Mouse (Mus musculus) intestine, embryonic 15.5 days (tissue): ENCODE measurements around the gene Asphd1. TPM values are rescaled to one million over a fixed set of nuclear protein-coding genes. Genes with fewer than 3 reads are reported as not detected.

Experiments used
- ATAC-seq: fragments of 200-750 bp; cut with Nextera tagmentation; 2 replicates; pipeline ENCODE4 v1.8.0; 2017; ENCODE audit warnings: moderate TSS enrichment, moderate library complexity
- H3K27ac ChIP-seq: fragments of 300-500 bp; sonication (generic); 2 replicates; pipeline ENCODE4 v1.5.1; 2015; ENCODE audit warnings: mild to moderate bottlenecking, inconsistent platforms
- H3K27me3 ChIP-seq: fragments of 300-500 bp; sonication (generic); replicated peaks from 2 replicates; pipeline ENCODE4 v1.6.1; 2015; ENCODE audit warnings: inconsistent platforms
- H3K36me3 ChIP-seq: fragments of 300-500 bp; sonication (generic); 2 replicates; pipeline ENCODE4 v1.6.1; 2015; ENCODE audit warnings: inconsistent platforms
- H3K4me1 ChIP-seq: fragments of 300-500 bp; sonication (generic); replicated peaks from 2 replicates; pipeline ENCODE4 v1.6.1; 2015; ENCODE audit warnings: inconsistent platforms
- H3K4me2 ChIP-seq: fragments of 300-500 bp; sonication (generic); replicated peaks from 2 replicates; pipeline ENCODE4 v1.6.1; 2015; ENCODE audit warnings: mild to moderate bottlenecking, inconsistent platforms
- H3K4me3 ChIP-seq: fragments of 300-500 bp; sonication (generic); replicated peaks from 2 replicates; pipeline ENCODE4 v1.5.1; 2015; ENCODE audit warnings: inconsistent platforms
- H3K9ac ChIP-seq: fragments of 300-500 bp; sonication (generic); 2 replicates; pipeline ENCODE4 v1.6.1; 2015; ENCODE audit warnings: inconsistent platforms
- H3K9me3 ChIP-seq: fragments of 300-500 bp; sonication (generic); 2 replicates; pipeline ENCODE4 v1.6.1; 2016; ENCODE audit warnings: inconsistent platforms
- WGBS: fragments of 180-500 bp; shearing (Covaris S2); methylation state at CpG from one replicate; pipeline ENCODE4 v1.1.7; 2015; 5-methylcytosine and 5-hydroxymethylcytosine counted together
- polyA plus RNA-seq: library from polyadenylated mRNA; unstranded; fragments of >200 nt; fragmentation: Nextera tagmentation; extraction: Ambion mirVana; gene quantifications from 2 replicates; pipeline ENCODE4 v1.2.1, GENCODE M21; 2015

Gene Asphd1
- polyA plus RNA-seq, 1 experiment from 2014 or later: 0.46 TPM

GRCm38 (mm10) chr7:126949793-126950646 is 638 bp upstream of the Asphd1 start, which contains the start of gene Sez6l2:
Gene Sez6l2, plus strand, starts transcription at chr7:126950563.
- Histone ChIP-seq H3K27me3 (peaks cover 31% of the 10 kb centered on the region), H3K4me3 (peak within 1 kb of the TSS; percentile 50), H3K36me3 (0 out of 2 replicates have a peak, but pooled peaks cover 2% of the 10 kb centered on the region), H3K4me1 (peaks cover 13% of the 10 kb centered on the region), H3K27ac (no peak within 1 kb of the TSS), H3K4me2 (peak within 1 kb of the TSS; percentile 100), H3K9ac (peak within 1 kb of the TSS; percentile 37), H3K9me3 (no peaks in the 10 kb centered on the region)
- ATAC-seq: peak; percentile 92
- under 1% methylated on average over 42 of the region's 42 CpGs for WGBS

DNA sequence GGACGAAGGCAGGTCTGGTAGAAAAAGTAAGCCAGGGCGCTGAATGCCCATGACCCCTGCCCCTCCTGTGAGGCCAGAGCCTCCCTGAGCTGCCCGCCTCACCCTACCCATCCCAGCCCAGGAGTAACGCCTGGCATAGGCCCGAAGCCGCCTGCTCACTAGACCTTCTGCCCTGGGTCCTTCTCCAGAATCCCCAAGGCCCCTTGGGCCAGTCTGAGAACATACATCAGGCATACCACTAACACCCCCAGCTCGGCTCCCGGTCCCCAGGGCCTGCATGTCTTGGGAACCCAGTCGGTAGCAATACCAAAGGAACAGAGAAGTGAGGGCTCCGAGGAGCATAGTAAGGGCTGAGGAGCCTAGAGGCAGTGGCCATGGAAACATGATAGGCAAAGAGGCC is 756 bp downstream of the Asphd1 start:
- H3K4me1 ChIP-seq: peaks cover 13% of the 10 kb centered on the region
- 0 out of 2 replicates have a peak, but pooled peaks cover 4% of the 10 kb centered on the region for H3K36me3 ChIP-seq
- no peak for ATAC-seq
- H3K9me3 ChIP-seq: no peaks in the 10 kb centered on the region
- H3K27ac ChIP-seq: no peak overlapping the region
- H3K4me3 ChIP-seq: no peak overlapping the region
- H3K4me2 ChIP-seq: 0 out of 2 replicates have a peak overlapping the region, but pooled peaks have one; percentile 100
- no peak overlapping the region for H3K9ac ChIP-seq
- 79% methylated on average over 10 of the region's 10 CpGs for WGBS
- H3K27me3 ChIP-seq: peaks cover 31% of the 10 kb centered on the region

- peaks cover 13% of the 10 kb centered on the region for H3K4me1 ChIP-seq
- no peaks in the 10 kb centered on the region for H3K9me3 ChIP-seq
- H3K4me3 ChIP-seq: no peak overlapping the region
- ATAC-seq: no peak
- WGBS: 56% methylated on average over 3 of the region's 3 CpGs
- no peak overlapping the region for H3K27ac ChIP-seq
- no peak overlapping the region for H3K4me2 ChIP-seq
- H3K9ac ChIP-seq: no peak overlapping the region
- H3K27me3 ChIP-seq: peaks cover 17% of the 10 kb centered on the region
- 0 out of 2 replicates have a peak, but pooled peaks cover 4% of the 10 kb centered on the region for H3K36me3 ChIP-seq
Observed at GRCm38 (mm10) chr7:126946530-126946929, 2.9 kb downstream of the Asphd1 start.

DNA sequence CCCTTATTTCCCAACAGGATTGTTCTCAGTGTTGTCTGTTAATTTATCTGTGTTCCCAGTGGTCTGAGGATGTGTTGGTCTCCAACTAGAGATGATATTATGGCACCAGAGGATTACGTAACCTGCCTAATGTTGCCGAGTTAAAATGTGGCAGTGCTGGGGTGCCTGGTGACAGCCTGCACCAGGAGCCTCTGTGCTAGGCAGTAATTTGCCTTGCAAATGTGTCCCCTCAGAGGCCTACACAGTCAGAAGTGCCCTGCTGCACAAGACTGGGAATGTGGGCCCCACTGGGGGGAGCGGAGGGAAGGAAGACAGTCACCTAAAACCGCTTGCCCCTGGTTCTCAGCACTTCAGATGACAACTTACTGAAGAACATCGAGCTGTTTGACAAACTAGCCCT is 7.6 kb downstream of the Asphd1 start:
- Histone ChIP-seq H3K4me1 (no peaks in the 10 kb centered on the region), H3K9ac (no peak overlapping the region), H3K4me3 (no peak overlapping the region), H3K9me3 (no peaks in the 10 kb centered on the region), H3K4me2 (no peak overlapping the region), H3K36me3 (peaks cover 4% of the 10 kb centered on the region; the same call in 1 of the 2 replicates), H3K27ac (no peak overlapping the region), H3K27me3 (no peaks in the 10 kb centered on the region)
- 79% methylated on average over 5 of the region's 5 CpGs for WGBS
- no peak for ATAC-seq

DNA sequence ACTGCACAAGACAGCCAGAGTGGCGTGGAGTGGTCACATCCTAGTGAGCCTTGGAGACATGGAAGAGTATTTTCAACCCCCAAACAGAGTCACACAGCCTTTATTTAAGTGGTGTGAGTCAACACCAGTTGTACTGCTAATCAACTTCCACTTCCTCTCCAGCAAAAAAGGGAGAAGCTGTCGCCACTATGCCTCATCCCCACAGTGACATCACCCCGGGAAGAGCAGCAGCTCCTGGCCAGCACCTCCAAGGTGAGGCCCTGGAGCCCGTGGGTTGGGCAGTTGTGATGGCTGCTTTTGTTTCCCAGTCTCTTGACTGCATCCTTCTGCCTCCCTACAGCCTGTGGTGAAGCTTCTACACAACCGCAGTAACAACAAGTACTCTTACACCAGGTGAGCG is 8.2 kb downstream of the Asphd1 start:
- 46% methylated on average over 6 of the region's 6 CpGs for WGBS
- H3K9ac ChIP-seq: no peak overlapping the region
- peaks cover 4% of the 10 kb centered on the region; the same call in 1 of the 2 replicates for H3K36me3 ChIP-seq
- H3K4me2 ChIP-seq: no peak overlapping the region
- no peaks in the 10 kb centered on the region for H3K27me3 ChIP-seq
- H3K4me1 ChIP-seq: no peaks in the 10 kb centered on the region
- no peak for ATAC-seq
- no peak overlapping the region for H3K4me3 ChIP-seq
- H3K9me3 ChIP-seq: no peaks in the 10 kb centered on the region
- H3K27ac ChIP-seq: no peak overlapping the region

- no peak overlapping the region for H3K9ac ChIP-seq
- peaks cover 4% of the 10 kb centered on the region; the same call in 1 of the 2 replicates for H3K36me3 ChIP-seq
- no peaks in the 10 kb centered on the region for H3K9me3 ChIP-seq
- H3K4me3 ChIP-seq: no peak overlapping the region
- ATAC-seq: no peak
- H3K27ac ChIP-seq: no peak overlapping the region
- peaks cover 5% of the 10 kb centered on the region; the same call in 1 of the 2 replicates for H3K4me1 ChIP-seq
- WGBS: 79% methylated on average over 2 of the region's 2 CpGs
- H3K4me2 ChIP-seq: no peak overlapping the region
- H3K27me3 ChIP-seq: no peaks in the 10 kb centered on the region
Observed at GRCm38 (mm10) chr7:126932652-126933051, 16.7 kb downstream of the Asphd1 start.

DNA sequence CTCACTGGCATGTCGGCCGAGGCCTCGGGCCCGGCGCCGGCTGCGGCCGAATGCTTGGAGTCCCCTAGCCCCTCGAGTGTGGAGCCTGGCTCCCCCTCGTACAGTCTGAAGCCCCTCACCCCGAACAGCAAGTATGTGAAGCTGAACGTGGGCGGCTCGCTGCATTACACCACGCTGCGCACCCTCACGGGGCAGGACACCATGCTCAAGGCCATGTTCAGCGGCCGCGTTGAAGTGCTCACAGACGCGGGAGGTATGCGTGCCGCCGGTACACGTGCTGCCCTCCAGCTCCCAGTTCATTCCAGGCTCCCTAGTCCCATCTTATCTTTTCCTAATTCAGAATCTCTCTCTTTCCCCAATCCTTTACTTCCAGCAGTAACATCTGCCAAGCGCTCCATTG is 20.3 kb downstream of the Asphd1 start:
- peak overlapping the region; percentile 85 for H3K4me2 ChIP-seq
- H3K4me3 ChIP-seq: peak overlapping the region; percentile 63
- H3K9me3 ChIP-seq: no peaks in the 10 kb centered on the region
- peak overlapping the region; percentile 61 for H3K27ac ChIP-seq
- ATAC-seq: peak; percentile 79
- under 1% methylated on average over 27 of the region's 27 CpGs for WGBS
- peak overlapping the region; percentile 82 for H3K9ac ChIP-seq
- peaks cover 5% of the 10 kb centered on the region; the same call in 1 of the 2 replicates for H3K4me1 ChIP-seq
- H3K27me3 ChIP-seq: no peaks in the 10 kb centered on the region
- H3K36me3 ChIP-seq: peaks cover 4% of the 10 kb centered on the region; the same call in 1 of the 2 replicates

DNA sequence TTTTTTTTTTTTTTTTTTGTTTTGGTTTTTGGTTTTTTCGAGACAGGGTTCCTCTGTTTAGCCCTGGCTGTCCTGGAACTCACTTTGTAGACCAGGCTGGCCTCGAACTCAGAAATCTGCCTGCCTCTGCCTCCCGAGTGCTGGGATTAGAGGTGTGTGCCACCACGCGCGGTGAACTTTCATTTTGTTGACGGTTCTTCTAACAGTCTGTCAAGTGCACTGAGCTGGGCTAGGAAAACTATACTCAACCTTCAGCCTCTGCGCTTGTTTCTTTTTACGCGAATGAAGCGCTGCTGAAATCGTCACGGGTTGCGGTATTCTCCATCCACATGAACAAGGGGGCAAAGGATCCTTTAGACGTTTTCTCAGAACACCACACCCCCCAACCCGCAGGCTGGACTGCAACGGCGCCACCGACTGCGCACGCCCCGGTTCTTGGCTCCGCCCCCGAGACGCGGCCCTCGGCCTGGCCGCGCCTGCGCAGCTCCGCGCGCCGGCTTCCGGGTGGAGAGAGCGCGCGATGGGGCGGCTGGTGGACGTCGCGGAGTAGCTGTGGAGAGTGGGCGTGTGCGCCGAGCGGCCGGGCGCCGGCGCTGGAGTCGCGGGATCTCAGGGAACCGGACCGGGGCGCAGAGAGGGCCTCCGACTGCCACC is 20.9 kb downstream of the Asphd1 start, which contains the start of gene Kctd13:
TSS of gene Kctd13 (plus strand) at position 496 of the 654 bp plus-strand sequence.
- Histone ChIP-seq H3K4me3 (peak within 1 kb of the TSS; percentile 63), H3K9me3 (no peaks in the 10 kb centered on the region), H3K4me1 (peaks cover 5% of the 10 kb centered on the region; the same call in 1 of the 2 replicates), H3K9ac (peak within 1 kb of the TSS; percentile 82), H3K27ac (peak within 1 kb of the TSS; percentile 61), H3K27me3 (no peaks in the 10 kb centered on the region), H3K36me3 (peaks cover 4% of the 10 kb centered on the region; the same call in 1 of the 2 replicates), H3K4me2 (peak within 1 kb of the TSS; percentile 85)
- peak; percentile 99 for ATAC-seq
- WGBS: 3% methylated on average over 56 of the region's 56 CpGs

DNA sequence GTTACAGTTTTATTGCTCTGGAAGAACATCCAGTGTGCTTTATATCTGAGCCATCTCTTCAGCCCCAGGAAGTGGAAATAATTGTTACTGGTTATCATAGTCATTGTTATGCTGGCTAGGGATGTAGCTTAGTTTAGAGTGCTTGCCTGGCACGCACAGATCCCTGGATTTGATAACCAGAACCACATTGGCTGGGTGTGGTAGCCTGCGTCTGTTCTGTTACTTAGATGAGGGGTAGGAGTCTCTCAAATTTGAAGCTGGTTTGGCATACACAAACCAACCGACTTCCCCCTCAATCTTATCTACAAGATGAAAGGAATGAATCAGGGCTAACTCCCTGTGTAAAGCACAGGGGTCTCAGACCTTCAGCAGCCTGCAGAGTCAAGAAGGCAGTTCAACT is 23.1 kb downstream of the Asphd1 start:
- ATAC-seq: no peak
- 28% methylated on average over 3 of the region's 3 CpGs for WGBS
- no peaks in the 10 kb centered on the region for H3K36me3 ChIP-seq
- H3K4me2 ChIP-seq: no peak overlapping the region
- H3K9ac ChIP-seq: no peak overlapping the region
- no peak overlapping the region for H3K4me3 ChIP-seq
- peaks cover 14% of the 10 kb centered on the region for H3K4me1 ChIP-seq
- no peaks in the 10 kb centered on the region for H3K27me3 ChIP-seq
- no peak overlapping the region for H3K27ac ChIP-seq
- H3K9me3 ChIP-seq: no peaks in the 10 kb centered on the region

- Histone ChIP-seq H3K9ac (no peak overlapping the region), H3K4me3 (no peak overlapping the region), H3K36me3 (no peaks in the 10 kb centered on the region), H3K9me3 (no peaks in the 10 kb centered on the region), H3K27ac (no peak overlapping the region), H3K27me3 (no peaks in the 10 kb centered on the region), H3K4me1 (peaks cover 9% of the 10 kb centered on the region), H3K4me2 (no peak overlapping the region)
- WGBS: 76% methylated on average over 5 of the region's 5 CpGs
- no peak for ATAC-seq
Observed at GRCm38 (mm10) chr7:126923999-126924398, 25.4 kb downstream of the Asphd1 start.

DNA sequence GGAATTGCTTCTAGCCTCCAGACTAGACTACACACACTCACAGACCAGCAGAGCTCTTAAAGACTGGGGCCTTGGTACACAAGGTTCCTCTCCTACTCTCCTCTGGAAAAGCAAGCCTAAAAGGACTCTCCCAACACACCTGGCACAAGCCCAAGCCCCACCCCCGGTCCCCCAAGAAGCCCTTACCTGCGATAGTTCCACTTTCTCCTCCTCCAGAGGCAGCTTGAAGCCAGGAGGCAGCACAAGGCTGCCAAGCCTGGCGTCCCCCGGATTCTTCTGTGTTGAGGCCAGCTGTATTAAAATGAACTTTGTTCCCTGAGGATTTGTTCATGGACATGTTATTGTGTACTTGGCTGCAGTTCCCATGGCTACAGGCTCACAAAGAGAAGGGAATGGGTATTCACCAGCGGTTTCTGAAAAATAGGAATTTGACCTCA is 26.7 kb downstream of the Asphd1 start, which contains the start of gene Tmem219:
TSS of gene Tmem219 (minus strand) at position 294 of the 437 bp plus-strand sequence.
- Histone ChIP-seq H3K4me2 (peak within 1 kb of the TSS; percentile 28), H3K27ac (peak within 1 kb of the TSS; percentile 48), H3K36me3 (no peaks in the 10 kb centered on the region), H3K9ac (0 out of 2 replicates have a peak within 1 kb of the TSS, but pooled peaks have one; percentile 5), H3K4me3 (no peak within 1 kb of the TSS), H3K9me3 (no peaks in the 10 kb centered on the region), H3K27me3 (no peaks in the 10 kb centered on the region), H3K4me1 (peaks cover 9% of the 10 kb centered on the region)
- ATAC-seq: peak; percentile 93
- 36% methylated on average over 5 of the region's 5 CpGs for WGBS

- WGBS: 59% methylated on average over 2 of the region's 2 CpGs
- Histone ChIP-seq H3K27me3 (no peaks in the 10 kb centered on the region), H3K36me3 (no peaks in the 10 kb centered on the region), H3K27ac (no peak overlapping the region), H3K9me3 (no peaks in the 10 kb centered on the region), H3K9ac (no peak overlapping the region), H3K4me2 (no peak overlapping the region), H3K4me1 (peaks cover 9% of the 10 kb centered on the region), H3K4me3 (no peak overlapping the region)
- ATAC-seq: no peak
Observed at GRCm38 (mm10) chr7:126921563-126921962, 27.8 kb downstream of the Asphd1 start.
